Mouse (Mus musculus) olfactory bulb, adult 2 months (tissue): ENCODE data around the gene Shisa8. TPM values are rescaled to one million over a fixed set of nuclear protein-coding genes. Genes with fewer than 3 reads are reported as not detected.
A peak's percentile ranks its signal among the peaks of the same experiment; 100 is the strongest.
"Not testable (repeated sequence)": the region's sequence is repeated elsewhere in the genome, so short reads cannot be mapped to it uniquely, and the experiment has no call there.

Experiments used
- H3K27ac ChIP-seq: fragments of 200-500 bp; 2 replicates; pipeline ENCODE4 v1.5.1; 2012; ENCODE audit warnings: low read depth, low read length; ENCODE audit not compliant: insufficient read depth
- H3K4me1 ChIP-seq: fragments of 200-500 bp; 2 replicates; pipeline ENCODE4 v1.6.1; 2012; ENCODE audit warnings: low read length; ENCODE audit not compliant: control insufficient read depth, insufficient read depth
- H3K4me3 ChIP-seq: fragments of 200-500 bp; 2 replicates; pipeline ENCODE4 v1.5.1; 2012; ENCODE audit warnings: mild to moderate bottlenecking, low read depth, low read length, moderate library complexity; ENCODE audit not compliant: insufficient read depth
- CTCF ChIP-seq: fragments of 200-500 bp; IDR thresholded peaks from 2 replicates; pipeline ENCODE4 v1.5.1; 2012; ENCODE audit warnings: low read depth, mild to moderate bottlenecking, low read length, moderate library complexity; ENCODE audit not compliant: insufficient read depth
- POLR2A ChIP-seq: fragments of 200-500 bp; IDR thresholded peaks from 2 replicates; pipeline ENCODE4 v1.6.1; 2012; ENCODE audit warnings: mild to moderate bottlenecking, low read depth, low read length, moderate library complexity; ENCODE audit not compliant: insufficient read depth
- WGBS: fragments of 180-500 bp; shearing (Covaris S2); methylation state at CpG from one replicate; pipeline ENCODE4 v1.1.7; 2018; 5-methylcytosine and 5-hydroxymethylcytosine counted together
- polyA plus RNA-seq: library from polyadenylated mRNA; stranded (reverse); fragments of >200 nt; gene quantifications from 2 replicates; pipeline ENCODE4 v1.2.4, GENCODE M21; 2012; ENCODE audit warnings: low replicate concordance; ENCODE audit not compliant: missing spikeins, insufficient read depth, insufficient read length

Shisa8 gene
- polyA plus RNA-seq, result not detected in 2 replicates

- WGBS, result under 1% methylated on average over 34 of the region's 34 CpGs
- no peak for TF ChIP-seq POLR2A
- no peak for TF ChIP-seq CTCF
- Histone ChIP-seq H3K4me3 (peak within 1 kb of the TSS; percentile 91), H3K27ac (peak within 1 kb of the TSS; percentile 92), H3K4me1 (peaks cover 50% of the 10 kb centered on the region)
Measured at GRCm38 (mm10) chr15:82212752-82213063, at the start of gene Shisa8. Gene Shisa8, minus strand, starts transcription at chr15:82212815.

- H3K27ac ChIP-seq, result no peak overlapping the region
- TF ChIP-seq POLR2A (no peak), CTCF (peak; percentile 98)
- H3K4me3 ChIP-seq, result no peak overlapping the region
- H3K4me1 ChIP-seq, result peaks cover 25% of the 10 kb centered on the region
- 22% methylated on average over 16 of the region's 16 CpGs for WGBS
Measured at GRCm38 (mm10) chr15:82259510-82259909, 46.9 kb upstream of the Shisa8 start.

- peak overlapping the region; percentile 78 for H3K4me3 ChIP-seq
- peak; percentile 58 for TF ChIP-seq POLR2A
- 0 out of 2 replicates have a peak, but pooled peaks have one; percentile 43 for TF ChIP-seq CTCF
- H3K4me1 ChIP-seq, result peaks cover 22% of the 10 kb centered on the region
- WGBS, result 3% methylated on average over 10 of the region's 10 CpGs
- peak overlapping the region; percentile 98 for H3K27ac ChIP-seq
Measured at GRCm38 (mm10) chr15:82255944-82256383, 43.3 kb upstream of the Shisa8 start.

- TF ChIP-seq POLR2A (0 out of 2 replicates have a peak, but pooled peaks have one; percentile 13), CTCF (peak; percentile 46)
- Histone ChIP-seq H3K4me1 (peaks cover 22% of the 10 kb centered on the region), H3K27ac (peak overlapping the region; percentile 98), H3K4me3 (peak overlapping the region; percentile 78)
- 11% methylated on average over 4 of the region's 4 CpGs for WGBS
Measured at GRCm38 (mm10) chr15:82255248-82255647, 42.6 kb upstream of the Shisa8 start.

GRCm38 (mm10) chr15:82252097-82252496 is 39.5 kb upstream of the Shisa8 start, which contains the start of gene 1500009C09Rik:
Gene 1500009C09Rik, plus strand, starts transcription at chr15:82252397.
- Histone ChIP-seq H3K4me1 (peaks cover 8% of the 10 kb centered on the region), H3K27ac (no peak within 1 kb of the TSS), H3K4me3 (no peak within 1 kb of the TSS)
- 90% methylated on average over 6 of the region's 6 CpGs for WGBS
- TF ChIP-seq POLR2A, result no peak
- no peak for TF ChIP-seq CTCF

- whole genome bisulfite sequencing, result 90% methylated on average over 3 of the region's 3 CpGs
Measured at GRCm38 (mm10) chr15:82251579-82251978, 39.0 kb upstream of the Shisa8 start.

GRCm38 (mm10) chr15:82247131-82247776 is 34.6 kb upstream of the Shisa8 start:
- H3K27ac ChIP-seq, result no peak overlapping the region
- WGBS, result 83% methylated on average over 3 of the region's 3 CpGs
- no peaks in the 10 kb centered on the region for H3K4me1 ChIP-seq
- TF ChIP-seq CTCF, result no peak
- TF ChIP-seq POLR2A, result no peak
- H3K4me3 ChIP-seq, result no peak overlapping the region

More at GRCm38 (mm10) chr15:82251579-82251978, 39.0 kb upstream of the Shisa8 start:
- Histone ChIP-seq H3K4me3 (no peak overlapping the region), H3K4me1 (peaks cover 8% of the 10 kb centered on the region), H3K27ac (no peak overlapping the region)
- TF ChIP-seq POLR2A, result no peak
- TF ChIP-seq CTCF, result no peak

- H3K4me1 ChIP-seq, H3K27ac ChIP-seq: not testable (repeated sequence)
- 19% methylated on average over 9 of the region's 9 CpGs for WGBS
- H3K4me3 ChIP-seq, result 0 out of 2 replicates have a peak overlapping the region, but pooled peaks have one; percentile 70
Measured at GRCm38 (mm10) chr15:82244805-82245161, 32.2 kb upstream of the Shisa8 start.

- H3K4me1 ChIP-seq, result no peaks in the 10 kb centered on the region
- TF ChIP-seq CTCF (no peak), POLR2A (no peak; the same call in 1 of the 2 replicates)
- no peak within 1 kb of the TSS for H3K27ac ChIP-seq
- WGBS, result under 1% methylated on average over 65 of the region's 65 CpGs
- peak within 1 kb of the TSS; percentile 70 for H3K4me3 ChIP-seq
Measured at GRCm38 (mm10) chr15:82244115-82244804, 31.6 kb upstream of the Shisa8 start, which contains the start of gene Cenpm. Gene Cenpm, minus strand, starts transcription at chr15:82244748.
